Mouse (Mus musculus): Measurements from ENCODE around the gene Bloc1s2. TPM values are rescaled to one million over a fixed set of nuclear protein-coding genes. Genes with fewer than 3 reads are reported as not detected.

Gene Bloc1s2
- polyA plus RNA-seq (2014; fragmentation: Illumina TruSeq; extraction: RNeasy Lipid Tissue Mini Kit (QIAGEN cat#74804); ENCODE audit: low read depth, low replicate concordance) = 31.7 TPM

DNA sequence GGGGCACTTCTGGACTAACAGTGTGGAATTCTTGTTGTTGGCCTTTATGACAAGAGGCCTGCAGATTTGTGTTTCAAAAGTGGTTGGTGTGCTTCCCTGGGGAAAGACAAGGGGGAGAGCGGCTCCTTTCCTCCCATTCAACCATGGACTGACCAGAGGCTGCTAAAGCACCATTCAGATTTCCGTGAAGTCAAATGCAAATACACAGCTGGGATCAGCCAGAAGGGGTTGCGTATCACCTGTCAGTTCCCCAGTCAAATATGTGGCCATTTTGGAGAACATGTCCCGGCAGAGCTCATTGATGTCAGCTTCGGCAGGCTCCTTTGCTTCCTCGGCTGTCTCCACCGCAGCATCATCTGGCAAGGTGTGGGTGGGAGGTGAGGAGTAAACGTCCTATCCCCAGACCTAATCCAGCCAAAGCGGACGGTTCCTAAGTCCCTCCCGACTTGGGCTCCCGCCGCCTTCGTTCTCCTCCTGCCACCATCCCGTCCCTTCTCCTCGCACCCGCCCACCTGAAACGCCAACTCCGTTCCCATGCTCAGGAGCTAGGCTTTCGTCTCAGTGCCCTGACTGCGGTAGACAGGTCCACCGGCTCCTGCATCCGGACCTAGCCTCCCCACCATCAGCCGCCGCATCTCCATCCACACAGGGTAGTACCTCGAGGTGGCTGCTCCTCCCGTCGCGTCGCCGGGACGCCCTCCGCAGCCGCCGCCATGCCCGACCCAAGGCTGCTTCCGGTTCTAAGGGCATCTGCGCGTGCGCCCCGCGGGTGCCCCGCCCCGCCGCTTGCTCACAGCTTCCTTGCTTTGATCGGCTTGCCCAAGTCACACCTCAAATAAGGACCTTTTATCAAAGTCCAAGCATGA is at the start of gene Bloc1s2:
TSS of gene Bloc1s2 (minus strand) at position 745 of the 866 bp plus-strand sequence.

DNA sequence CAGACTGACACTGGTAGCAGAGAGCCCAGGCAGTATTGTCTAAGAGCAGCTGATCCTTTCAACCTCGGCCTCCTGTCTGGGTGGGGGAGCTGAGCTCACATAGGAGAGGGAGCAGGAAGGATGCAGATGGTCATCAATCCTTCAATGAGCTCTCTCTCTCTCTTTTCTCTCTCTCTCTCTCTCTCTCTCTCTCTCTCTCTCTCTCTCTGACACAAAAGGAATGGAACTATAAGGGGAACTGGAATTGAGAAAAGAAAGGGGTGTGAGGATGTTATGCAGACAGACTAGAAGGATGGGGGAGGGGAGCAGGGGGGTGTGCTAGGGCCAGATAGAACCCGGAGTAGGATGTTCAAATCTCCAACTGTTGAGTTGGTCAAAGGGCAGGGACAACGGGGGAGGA is 46.1 kb upstream of the Bloc1s2 start, which contains the start of gene Pkd2l1:
TSS of gene Pkd2l1 (minus strand) at position 101 of the 400 bp plus-strand sequence.

DNA sequence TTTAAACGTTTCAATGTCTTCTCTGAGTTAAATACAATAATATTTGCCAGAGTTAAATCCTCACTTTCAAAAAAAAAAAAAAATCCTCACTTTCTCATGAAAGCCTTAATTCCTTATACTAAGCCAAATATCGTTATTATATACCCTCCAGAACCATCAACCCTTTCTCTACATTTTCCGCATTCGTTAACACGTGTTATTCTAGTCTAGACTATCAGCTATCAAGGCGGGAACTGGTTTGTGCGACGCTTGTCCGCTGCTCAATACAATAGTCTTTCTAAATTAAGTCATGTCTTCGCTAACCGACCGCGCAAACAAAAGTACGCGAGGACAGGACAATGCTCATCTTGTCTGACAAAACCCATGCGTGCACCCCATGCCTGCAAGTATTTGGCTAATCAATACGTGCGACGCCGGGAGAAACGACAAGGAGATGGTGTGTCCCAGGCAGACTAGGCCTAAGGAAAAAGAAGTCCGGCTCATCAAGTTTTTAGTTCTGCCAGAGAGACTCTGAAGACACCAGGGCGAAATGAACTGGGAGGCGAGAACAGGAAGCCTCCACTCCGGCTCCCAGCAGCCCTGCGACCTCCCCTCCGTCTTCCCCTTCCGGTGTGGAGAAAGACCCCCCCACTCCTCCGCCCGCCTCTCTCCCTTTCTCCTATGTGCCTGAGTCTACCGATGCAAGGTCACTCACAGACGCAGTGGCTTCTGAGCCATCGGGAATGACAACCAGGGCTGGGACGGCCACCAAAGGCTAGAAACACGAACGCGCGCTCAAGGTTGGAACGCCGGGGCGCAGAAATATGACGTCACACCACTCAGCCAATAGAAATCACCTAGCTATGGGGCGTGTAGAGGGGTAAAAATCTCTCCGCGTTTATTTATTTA is 10.9 kb downstream of the Bloc1s2 start, which contains the start of gene Cwf19l1:
TSS of gene Cwf19l1 (minus strand) at position 805 of the 888 bp plus-strand sequence.

GRCm38 (mm10) chr19:44106831-44107660 is 39.2 kb downstream of the Bloc1s2 start, which contains the start of gene Chuk:
TSS of gene Chuk (minus strand) at chr19:44107480.

Other genes with a start within 250 kb of the Bloc1s2 start
- 8.0 TPM for gene Dnmbp, start 206.3 kb downstream of the Bloc1s2 start, polyA plus RNA-seq (2014; fragmentation: Illumina TruSeq; extraction: RNeasy Lipid Tissue Mini Kit (QIAGEN cat#74804); ENCODE audit: low read depth, low replicate concordance)
- 0.31 TPM for gene Cpn1, start 159.9 kb downstream of the Bloc1s2 start, polyA plus RNA-seq (2014; fragmentation: Illumina TruSeq; extraction: RNeasy Lipid Tissue Mini Kit (QIAGEN cat#74804); ENCODE audit: low read depth, low replicate concordance)
- gene Cyp2c23, start 117.2 kb downstream of the Bloc1s2 start, polyA plus RNA-seq (2014; fragmentation: Illumina TruSeq; extraction: RNeasy Lipid Tissue Mini Kit (QIAGEN cat#74804); ENCODE audit: low read depth, low replicate concordance) = 0.24 TPM
- gene Erlin1, start 76.7 kb downstream of the Bloc1s2 start, polyA plus RNA-seq (2014; fragmentation: Illumina TruSeq; extraction: RNeasy Lipid Tissue Mini Kit (QIAGEN cat#74804); ENCODE audit: low read depth, low replicate concordance) = 8.6 TPM
- 48.2 TPM for gene Chuk, start 39.0 kb downstream of the Bloc1s2 start, polyA plus RNA-seq (2014; fragmentation: Illumina TruSeq; extraction: RNeasy Lipid Tissue Mini Kit (QIAGEN cat#74804); ENCODE audit: low read depth, low replicate concordance)
- 6.2 TPM for gene Cwf19l1, start 10.6 kb downstream of the Bloc1s2 start, polyA plus RNA-seq (2014; fragmentation: Illumina TruSeq; extraction: RNeasy Lipid Tissue Mini Kit (QIAGEN cat#74804); ENCODE audit: low read depth, low replicate concordance)
- gene Pkd2l1, start 46.0 kb upstream of the Bloc1s2 start, polyA plus RNA-seq (2014; fragmentation: Illumina TruSeq; extraction: RNeasy Lipid Tissue Mini Kit (QIAGEN cat#74804); ENCODE audit: low read depth, low replicate concordance) = not detected
- gene Scd3, start 56.8 kb upstream of the Bloc1s2 start, polyA plus RNA-seq (2014; fragmentation: Illumina TruSeq; extraction: RNeasy Lipid Tissue Mini Kit (QIAGEN cat#74804); ENCODE audit: low read depth, low replicate concordance) = not detected
- 14.5 TPM for gene Scd2, start 147.2 kb upstream of the Bloc1s2 start, polyA plus RNA-seq (2014; fragmentation: Illumina TruSeq; extraction: RNeasy Lipid Tissue Mini Kit (QIAGEN cat#74804); ENCODE audit: low read depth, low replicate concordance)
- 13.2 TPM for gene Scd4, start 186.6 kb upstream of the Bloc1s2 start, polyA plus RNA-seq (2014; fragmentation: Illumina TruSeq; extraction: RNeasy Lipid Tissue Mini Kit (QIAGEN cat#74804); ENCODE audit: low read depth, low replicate concordance)

Measured in heart, adult 10 weeks (tissue).